Mouse (Mus musculus) heart, embryonic 15.5 days (tissue): Measurements from ENCODE around the gene Gpr152. TPM values are rescaled to one million over a fixed set of nuclear protein-coding genes. Genes with fewer than 3 reads are reported as not detected.

Source experiments
- ATAC-seq: fragments of 200-750 bp; cut with Nextera tagmentation; replicated peaks from 2 replicates; pipeline ENCODE4 v1.8.0; 2017; ENCODE audit warnings: low read depth, moderate TSS enrichment; ENCODE audit not compliant: insufficient number of reproducible peaks, insufficient read depth, low FRiP score
- H3K27ac ChIP-seq: fragments of 300-500 bp; sonication (generic); 2 replicates; pipeline ENCODE4 v1.5.1; 2015; ENCODE audit warnings: mild to moderate bottlenecking, inconsistent platforms
- H3K27me3 ChIP-seq: fragments of 300-500 bp; sonication (generic); 2 replicates; pipeline ENCODE4 v1.6.1; 2015; ENCODE audit warnings: inconsistent platforms
- H3K36me3 ChIP-seq: fragments of 300-500 bp; sonication (generic); 2 replicates; pipeline ENCODE4 v1.6.1; 2015; ENCODE audit warnings: mild to moderate bottlenecking, inconsistent platforms
- H3K4me1 ChIP-seq: fragments of 300-500 bp; sonication (generic); replicated peaks from 2 replicates; pipeline ENCODE4 v1.6.1; 2015; ENCODE audit warnings: inconsistent platforms
- H3K4me2 ChIP-seq: fragments of 300-500 bp; sonication (generic); 2 replicates; pipeline ENCODE4 v1.6.1; 2015; ENCODE audit warnings: inconsistent platforms, mild to moderate bottlenecking, moderate library complexity
- H3K4me3 ChIP-seq: fragments of 300-500 bp; sonication (generic); 2 replicates; pipeline ENCODE4 v1.5.1; 2015; ENCODE audit warnings: mild to moderate bottlenecking, inconsistent platforms
- H3K9ac ChIP-seq: fragments of 300-500 bp; sonication (generic); 2 replicates; pipeline ENCODE4 v1.6.1; 2015; ENCODE audit warnings: mild to moderate bottlenecking, inconsistent platforms
- H3K9me3 ChIP-seq: fragments of 300-500 bp; sonication (generic); replicated peaks from 2 replicates; pipeline ENCODE4 v1.6.1; 2016; ENCODE audit warnings: inconsistent platforms
- WGBS: fragments of 180-500 bp; shearing (Covaris S2); methylation state at CpG from one replicate; pipeline ENCODE4 v1.1.7; 2015; ENCODE audit warnings: mixed read lengths; 5-methylcytosine and 5-hydroxymethylcytosine counted together
- polyA plus RNA-seq: library from polyadenylated mRNA; unstranded; fragments of >200 nt; fragmentation: Nextera tagmentation; extraction: Ambion mirVana; gene quantifications from 2 replicates; pipeline ENCODE4 v1.2.1, GENCODE M21; 2015

Gpr152 gene
- polyA plus RNA-seq, 1 experiment from 2014 or later = not detected

DNA sequence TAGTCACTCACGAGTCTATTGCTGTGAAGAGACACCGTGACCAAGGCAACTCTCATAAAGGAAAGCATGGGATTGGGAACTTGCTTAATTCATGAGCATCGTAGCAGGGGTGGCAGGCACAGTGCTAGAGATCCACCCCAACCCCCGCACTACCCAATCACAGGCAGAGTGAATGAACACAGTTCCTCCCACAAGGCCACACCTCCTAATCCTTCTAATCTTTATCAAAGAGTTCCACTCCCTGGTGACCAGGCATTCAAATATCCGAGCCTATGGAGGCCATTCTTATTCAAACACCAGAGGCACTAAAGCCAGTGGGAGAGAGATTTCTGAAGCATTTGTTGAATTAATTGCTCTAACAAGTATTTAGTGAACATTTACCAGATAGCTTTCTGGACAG lies 6.3 kb downstream of the Gpr152 start:
- 90% methylated on average over 5 of the region's 5 CpGs for WGBS
- H3K27ac ChIP-seq = no peak overlapping the region
- no peak for ATAC-seq
- H3K9ac ChIP-seq = no peak overlapping the region
- peaks cover 27% of the 10 kb centered on the region for H3K4me1 ChIP-seq
- H3K4me3 ChIP-seq = no peak overlapping the region
- H3K9me3 ChIP-seq = no peaks in the 10 kb centered on the region
- H3K36me3 ChIP-seq = peaks cover 7% of the 10 kb centered on the region
- no peak overlapping the region for H3K4me2 ChIP-seq
- no peaks in the 10 kb centered on the region for H3K27me3 ChIP-seq

- 59% methylated on average over 12 of the region's 12 CpGs for WGBS
- peaks cover 12% of the 10 kb centered on the region for H3K36me3 ChIP-seq
- H3K9me3 ChIP-seq = no peaks in the 10 kb centered on the region
- H3K4me2 ChIP-seq = no peak overlapping the region
- no peak overlapping the region for H3K4me3 ChIP-seq
- H3K4me1 ChIP-seq = peaks cover 32% of the 10 kb centered on the region
- H3K27me3 ChIP-seq = no peaks in the 10 kb centered on the region
- no peak overlapping the region for H3K9ac ChIP-seq
- no peak overlapping the region for H3K27ac ChIP-seq
- ATAC-seq = no peak
Measured at GRCm38 (mm10) chr19:4146366-4147021, 6.9 kb downstream of the Gpr152 start.

- Histone ChIP-seq H3K4me3 (no peak overlapping the region), H3K36me3 (peaks cover 12% of the 10 kb centered on the region), H3K4me2 (no peak overlapping the region), H3K27me3 (no peaks in the 10 kb centered on the region), H3K9ac (no peak overlapping the region), H3K27ac (no peak overlapping the region), H3K9me3 (no peaks in the 10 kb centered on the region), H3K4me1 (peaks cover 35% of the 10 kb centered on the region)
- 51% methylated on average over 3 of the region's 3 CpGs for WGBS
- ATAC-seq = no peak
Measured at GRCm38 (mm10) chr19:4147022-4147405, 7.4 kb downstream of the Gpr152 start.

GRCm38 (mm10) chr19:4147782-4148490 lies 8.3 kb downstream of the Gpr152 start:
- H3K9ac ChIP-seq = peak overlapping the region; percentile 44
- no peaks in the 10 kb centered on the region for H3K27me3 ChIP-seq
- 0 out of 2 replicates have a peak, but pooled peaks have one; percentile 1 for ATAC-seq
- H3K36me3 ChIP-seq = peaks cover 12% of the 10 kb centered on the region
- peak overlapping the region; percentile 94 for H3K4me3 ChIP-seq
- peak overlapping the region; percentile 83 for H3K27ac ChIP-seq
- 41% methylated on average over 9 of the region's 9 CpGs for WGBS
- peaks cover 38% of the 10 kb centered on the region for H3K4me1 ChIP-seq
- no peaks in the 10 kb centered on the region for H3K9me3 ChIP-seq
- peak overlapping the region; percentile 81 for H3K4me2 ChIP-seq

DNA sequence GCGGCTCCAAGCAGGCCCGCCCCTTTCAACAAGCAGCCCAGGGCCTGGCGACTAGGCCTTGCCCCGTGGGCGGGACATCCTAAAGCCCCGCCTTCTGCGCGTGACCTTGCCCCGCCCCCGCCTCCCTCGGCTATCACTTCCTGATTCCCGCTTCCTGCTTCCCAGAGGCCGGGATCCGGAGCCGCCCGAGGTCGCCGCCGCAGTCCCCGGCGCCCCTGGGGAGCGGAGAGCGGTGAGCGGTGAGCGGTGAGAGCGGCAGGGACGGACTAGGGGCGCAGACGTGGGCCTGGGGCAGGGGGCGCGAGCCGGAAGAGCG lies 8.9 kb downstream of the Gpr152 start, which contains the start of gene Coro1b:
Gene Coro1b, plus strand, starts transcription at position 129 of the 316 bp plus-strand sequence.
- peaks cover 16% of the 10 kb centered on the region for H3K36me3 ChIP-seq
- H3K27ac ChIP-seq = peak within 1 kb of the TSS; percentile 83
- H3K9ac ChIP-seq = peak within 1 kb of the TSS; percentile 96
- peak; percentile 95 for ATAC-seq
- whole genome bisulfite sequencing = under 1% methylated on average over 27 of the region's 33 CpGs
- no peaks in the 10 kb centered on the region for H3K9me3 ChIP-seq
- H3K4me3 ChIP-seq = peak within 1 kb of the TSS; percentile 94
- H3K4me2 ChIP-seq = peak within 1 kb of the TSS; percentile 81
- no peaks in the 10 kb centered on the region for H3K27me3 ChIP-seq
- H3K4me1 ChIP-seq = peaks cover 41% of the 10 kb centered on the region

GRCm38 (mm10) chr19:4148819-4149218 lies 9.2 kb downstream of the Gpr152 start:
- Histone ChIP-seq H3K9me3 (no peaks in the 10 kb centered on the region), H3K4me1 (peaks cover 44% of the 10 kb centered on the region), H3K4me3 (peak overlapping the region; percentile 94), H3K36me3 (peaks cover 20% of the 10 kb centered on the region), H3K9ac (peak overlapping the region; percentile 96), H3K27me3 (no peaks in the 10 kb centered on the region), H3K27ac (peak overlapping the region; percentile 83), H3K4me2 (peak overlapping the region; percentile 81)
- WGBS = 2% methylated on average over 8 of the region's 8 CpGs
- ATAC-seq = 0 out of 2 replicates have a peak, but pooled peaks have one; percentile 17

DNA sequence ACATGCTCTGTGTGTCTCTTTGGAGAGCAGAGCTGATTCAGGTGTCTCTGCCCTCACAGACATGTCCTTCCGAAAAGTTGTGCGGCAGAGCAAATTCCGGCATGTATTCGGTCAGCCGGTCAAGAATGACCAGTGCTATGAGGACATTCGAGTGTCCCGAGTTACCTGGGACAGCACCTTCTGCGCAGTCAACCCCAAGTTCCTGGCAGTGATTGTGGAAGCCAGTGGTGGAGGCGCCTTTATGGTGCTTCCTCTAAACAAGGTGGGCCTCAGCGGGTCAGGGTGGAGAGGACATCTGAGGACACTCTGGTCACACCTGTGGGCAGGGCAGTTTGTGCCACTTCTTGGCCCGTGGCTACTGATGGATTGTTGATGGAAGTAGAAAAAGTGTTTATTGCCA lies 9.7 kb downstream of the Gpr152 start:
- peaks cover 21% of the 10 kb centered on the region for H3K36me3 ChIP-seq
- peaks cover 44% of the 10 kb centered on the region for H3K4me1 ChIP-seq
- peak overlapping the region; percentile 81 for H3K4me2 ChIP-seq
- H3K27ac ChIP-seq = peak overlapping the region; percentile 83
- H3K27me3 ChIP-seq = no peaks in the 10 kb centered on the region
- ATAC-seq = no peak
- H3K9ac ChIP-seq = peak overlapping the region; percentile 96
- WGBS = 80% methylated on average over 11 of the region's 11 CpGs
- H3K9me3 ChIP-seq = no peaks in the 10 kb centered on the region
- H3K4me3 ChIP-seq = peak overlapping the region; percentile 94

DNA sequence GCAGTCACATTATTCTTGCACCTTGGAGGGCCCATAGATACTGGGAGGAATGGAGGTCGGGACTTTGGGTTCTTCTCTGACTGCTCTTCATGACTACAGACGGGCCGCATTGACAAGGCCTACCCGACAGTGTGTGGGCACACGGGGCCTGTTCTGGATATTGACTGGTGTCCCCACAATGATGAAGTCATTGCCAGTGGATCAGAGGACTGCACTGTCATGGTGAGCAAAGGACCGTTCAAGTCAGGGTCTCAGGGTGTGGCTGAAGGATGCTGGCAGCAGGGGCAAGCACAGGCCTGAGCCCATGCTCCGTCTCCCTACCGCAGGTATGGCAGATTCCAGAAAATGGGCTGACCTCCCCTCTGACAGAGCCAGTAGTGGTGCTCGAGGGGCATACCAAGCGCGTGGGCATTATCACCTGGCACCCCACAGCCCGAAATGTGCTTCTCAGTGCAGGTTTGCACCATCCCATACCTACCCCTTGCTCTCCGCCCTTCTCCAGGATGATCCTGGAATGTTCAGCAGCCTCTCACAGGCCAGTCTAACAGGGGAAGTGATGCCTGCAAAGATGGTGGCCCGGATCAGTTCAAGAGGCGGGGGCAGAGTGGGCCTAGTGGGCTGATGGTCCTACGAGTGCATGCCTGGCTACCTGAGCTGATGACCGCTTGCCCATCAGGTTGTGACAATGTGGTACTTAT lies 10.3 kb downstream of the Gpr152 start:
- no peak overlapping the region for H3K27ac ChIP-seq
- no peak for ATAC-seq
- H3K36me3 ChIP-seq = peaks cover 21% of the 10 kb centered on the region
- H3K9me3 ChIP-seq = no peaks in the 10 kb centered on the region
- 90% methylated on average over 17 of the region's 17 CpGs for WGBS
- no peak overlapping the region; the same call in 1 of the 2 replicates for H3K9ac ChIP-seq
- peak overlapping the region; percentile 94 for H3K4me3 ChIP-seq
- H3K27me3 ChIP-seq = no peaks in the 10 kb centered on the region
- H3K4me1 ChIP-seq = peaks cover 44% of the 10 kb centered on the region
- H3K4me2 ChIP-seq = peak overlapping the region; percentile 81

DNA sequence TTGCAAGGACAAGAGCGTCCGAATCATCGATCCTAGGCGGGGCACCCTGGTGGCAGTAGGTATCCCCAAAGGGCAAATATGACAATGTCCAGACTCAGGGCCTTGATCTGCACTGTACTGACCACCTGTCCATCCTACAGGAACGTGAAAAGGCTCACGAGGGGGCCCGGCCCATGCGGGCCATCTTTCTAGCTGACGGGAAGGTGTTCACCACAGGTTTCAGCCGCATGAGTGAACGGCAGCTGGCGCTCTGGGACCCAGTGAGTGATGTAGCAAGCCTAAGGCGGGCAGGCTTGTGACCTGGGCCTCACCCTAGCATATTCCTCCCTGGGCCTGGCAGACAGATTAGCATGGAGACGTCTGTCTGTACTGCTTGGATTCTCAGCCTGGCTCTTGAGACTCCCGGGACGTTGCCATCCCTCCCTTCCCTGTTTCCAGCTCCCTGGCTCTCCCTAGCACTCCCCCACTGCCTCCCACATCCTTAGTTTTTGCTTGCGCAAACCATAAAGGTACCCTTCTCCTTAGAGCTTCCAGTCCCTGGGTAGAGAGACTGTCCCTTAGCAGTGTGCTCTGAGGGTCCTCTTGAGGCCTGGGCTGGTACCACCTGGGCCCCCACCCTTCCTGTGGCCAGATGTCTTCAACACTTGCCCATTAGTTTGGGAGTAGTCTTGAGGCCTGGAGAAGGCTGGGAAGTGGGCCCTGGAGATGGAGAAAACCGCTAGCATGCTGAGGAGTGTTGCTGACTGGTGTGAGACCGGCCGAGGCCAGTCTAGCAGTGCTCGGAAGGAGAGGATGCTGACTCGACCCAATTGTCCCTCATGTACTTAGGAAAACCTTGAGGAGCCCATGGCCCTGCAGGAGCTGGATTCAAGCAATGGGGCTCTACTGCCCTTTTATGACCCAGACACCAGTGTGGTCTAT lies 11.2 kb downstream of the Gpr152 start:
- Histone ChIP-seq H3K4me2 (no peak overlapping the region), H3K9me3 (no peaks in the 10 kb centered on the region), H3K4me3 (no peak overlapping the region), H3K36me3 (peaks cover 23% of the 10 kb centered on the region), H3K27ac (no peak overlapping the region), H3K27me3 (no peaks in the 10 kb centered on the region), H3K9ac (no peak overlapping the region), H3K4me1 (peaks cover 44% of the 10 kb centered on the region)
- 87% methylated on average over 22 of the region's 22 CpGs for WGBS
- no peak for ATAC-seq

- peaks cover 44% of the 10 kb centered on the region for H3K4me1 ChIP-seq
- H3K27me3 ChIP-seq = no peaks in the 10 kb centered on the region
- no peak for ATAC-seq
- H3K9me3 ChIP-seq = no peaks in the 10 kb centered on the region
- peaks cover 23% of the 10 kb centered on the region for H3K36me3 ChIP-seq
- H3K27ac ChIP-seq = no peak overlapping the region
- no peak overlapping the region for H3K9ac ChIP-seq
- H3K4me2 ChIP-seq = no peak overlapping the region
- H3K4me3 ChIP-seq = no peak overlapping the region
- WGBS = 68% methylated on average over 5 of the region's 5 CpGs
Measured at GRCm38 (mm10) chr19:4151488-4151860, 11.9 kb downstream of the Gpr152 start.

DNA sequence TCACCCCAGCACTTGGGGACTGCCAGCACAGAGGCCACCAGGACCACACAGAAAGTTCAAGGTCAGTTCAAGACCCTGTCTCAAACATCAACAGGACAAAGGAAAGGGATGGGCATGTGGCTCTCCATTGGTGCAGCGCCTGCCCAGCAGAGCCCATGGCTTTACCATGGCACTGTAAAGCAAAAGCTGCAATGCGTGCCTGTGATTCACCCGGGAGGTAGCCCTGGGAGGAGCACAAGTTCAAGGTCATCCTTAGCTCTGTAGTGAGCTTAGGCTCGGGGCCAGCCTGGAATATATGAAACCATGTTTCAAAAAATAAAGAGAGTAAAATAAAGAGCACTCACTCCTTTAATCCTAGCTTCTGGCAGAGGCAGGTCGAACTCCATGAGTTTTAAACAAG lies 12.3 kb downstream of the Gpr152 start:
- Histone ChIP-seq H3K4me1 (peaks cover 47% of the 10 kb centered on the region), H3K27me3 (no peaks in the 10 kb centered on the region), H3K4me2 (no peak overlapping the region), H3K9me3 (no peaks in the 10 kb centered on the region), H3K9ac (no peak overlapping the region), H3K4me3 (no peak overlapping the region), H3K27ac (no peak overlapping the region), H3K36me3 (peaks cover 28% of the 10 kb centered on the region)
- WGBS = 85% methylated on average over 5 of the region's 5 CpGs
- ATAC-seq = no peak
